9 mouse cellular contexts compared by ENCODE assay signal in the genomic region with DNA sequence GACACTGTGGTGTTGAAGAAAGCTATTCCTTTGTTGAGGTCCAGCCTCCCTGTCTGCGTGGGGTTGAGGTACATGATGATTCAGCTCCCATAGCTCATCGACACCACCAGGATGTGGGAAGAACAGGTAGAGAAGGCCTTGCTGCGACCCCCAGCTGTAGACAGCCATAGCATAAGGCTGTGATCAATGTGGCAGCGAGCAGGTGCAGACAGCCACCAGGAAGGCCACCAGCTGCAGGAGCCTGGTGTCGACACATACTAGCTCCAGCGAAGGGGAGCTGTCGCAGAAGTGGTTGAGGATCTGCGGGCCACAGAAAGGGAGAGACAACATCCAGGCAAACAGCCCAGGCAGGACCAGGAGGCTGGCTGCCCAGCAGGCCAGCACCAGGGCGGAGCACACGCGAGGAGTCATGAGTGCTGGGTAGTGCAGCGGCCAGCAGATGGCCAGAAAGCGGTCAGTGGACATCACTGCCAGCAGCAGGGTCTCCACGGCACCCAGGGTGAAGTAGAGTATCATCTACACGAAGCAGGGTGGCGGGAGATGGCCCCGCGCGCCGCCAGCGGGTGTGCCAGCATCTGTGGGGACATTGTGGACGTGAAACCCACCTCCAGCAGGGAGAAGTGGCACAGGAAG. TPM values are rescaled to one million over a fixed set of nuclear protein-coding genes. Genes with fewer than 3 reads are reported as not detected.
DNase-seq lines count a peak whose midpoint lies in the region; ATAC-seq and TF ChIP-seq lines count a peak whose summit lies in the region.
"Had no signal": no experiment of that assay in that cellular context is flagged by ENCODE, and none has a peak within 500 bp of the region (broad histone marks: within the 10 kb centered on the region; RNA-seq: fewer than 3 reads in every experiment).

No protein-coding gene starts in this region.

- H3K27me3 ChIP-seq in lung, embryonic 16.5 days (ENCODE audit: control insufficient read depth, insufficient read depth, low read depth, low read length) = peaks cover 5% of the 10 kb centered on the region
- no peaks in the 10 kb centered on the region for H3K27me3 ChIP-seq in hindbrain, embryonic 11.5 days (ENCODE audit: control insufficient read depth, insufficient read depth, low read length)
- peaks cover 5% of the 10 kb centered on the region; the same call in 1 of the 2 replicates for H3K27me3 ChIP-seq in liver, embryonic 14.5 days (ENCODE audit: control insufficient read depth, insufficient read depth, low read length)
- H3K27me3 ChIP-seq in stomach, embryonic 16.5 days (ENCODE audit: control insufficient read depth, insufficient read depth, low read length) = no peaks in the 10 kb centered on the region

- WGBS in lung, embryonic 16.5 days = 20% methylated on average over 22 of the region's 22 CpGs
- 29% methylated on average over 22 of the region's 22 CpGs for WGBS in lung, adult 2 months
- 37% methylated on average over 22 of the region's 22 CpGs for WGBS in hindbrain, embryonic 11.5 days
- WGBS in liver, embryonic 14.5 days (ENCODE audit: insufficient replicate concordance) = 32% methylated on average over 20 of the region's 22 CpGs
- 25% methylated on average over 22 of the region's 22 CpGs for WGBS in stomach, embryonic 16.5 days

- TF ChIP-seq CTCF in lung, adult 2 months (IDR thresholded peaks at IDR 0.05; ENCODE audit: insufficient read depth, low read length) = no peak
- peak; percentile 12; the same call in 1 of the 2 replicates for TF ChIP-seq CTCF in liver, embryonic 14.5 days (IDR thresholded peaks at IDR 0.05; ENCODE audit: low read depth)

- TF ChIP-seq EP300 in liver, embryonic 14.5 days (IDR thresholded peaks at IDR 0.05; ENCODE audit: low read depth) = no peak

- no peak overlapping the region for H3K27ac ChIP-seq in lung, embryonic 16.5 days (ENCODE audit: low read length)
- no peak overlapping the region for H3K27ac ChIP-seq in hindbrain, embryonic 11.5 days (ENCODE audit: low read depth, low read length)
- H3K27ac ChIP-seq in liver, embryonic 14.5 days = no peak overlapping the region
- H3K27ac ChIP-seq in stomach, embryonic 16.5 days (ENCODE audit: low read length) = no peak overlapping the region
- H3K27ac ChIP-seq: macrophage had no signal

- TF ChIP-seq POLR2A in lung, adult 2 months (IDR thresholded peaks at IDR 0.05; ENCODE audit: borderline replicate concordance, extremely low read depth, low read depth, low read length) = no peak

- H3K4me2 ChIP-seq in lung, embryonic 16.5 days (ENCODE audit: low read depth, low read length) = peak overlapping the region; percentile 10
- peak overlapping the region; percentile 3; the same call in 1 of the 2 replicates for H3K4me2 ChIP-seq in hindbrain, embryonic 11.5 days (replicated peaks; ENCODE audit: low read depth, low read length)
- H3K4me2 ChIP-seq in liver, embryonic 14.5 days (ENCODE audit: low read depth) = 0 out of 2 replicates have a peak overlapping the region, but pooled peaks have one; percentile 11
- peak overlapping the region; percentile 27; the same call in 1 of the 2 replicates for H3K4me2 ChIP-seq in stomach, embryonic 16.5 days (ENCODE audit: low read depth, low read length)

- H3K36me3 ChIP-seq in lung, embryonic 16.5 days (ENCODE audit: control insufficient read depth, insufficient read depth, low read length) = no peaks in the 10 kb centered on the region
- no peaks in the 10 kb centered on the region for H3K36me3 ChIP-seq in hindbrain, embryonic 11.5 days (ENCODE audit: control insufficient read depth, insufficient read depth, low read length)
- no peaks in the 10 kb centered on the region for H3K36me3 ChIP-seq in liver, embryonic 14.5 days (replicated peaks; ENCODE audit: control insufficient read depth, insufficient read depth, low read depth)
- H3K36me3 ChIP-seq in stomach, embryonic 16.5 days (ENCODE audit: control insufficient read depth, insufficient read depth, low read length) = no peaks in the 10 kb centered on the region

- no peaks in the 10 kb centered on the region for H3K9me3 ChIP-seq in lung, embryonic 16.5 days (ENCODE audit: control insufficient read depth, low read length)
- H3K9me3 ChIP-seq in hindbrain, embryonic 11.5 days (ENCODE audit: control insufficient read depth, low read length) = no peaks in the 10 kb centered on the region
- H3K9me3 ChIP-seq in liver, embryonic 14.5 days (ENCODE audit: control insufficient read depth, low read length) = no peaks in the 10 kb centered on the region
- H3K9me3 ChIP-seq in stomach, embryonic 16.5 days (replicated peaks; ENCODE audit: control insufficient read depth, low read length) = no peaks in the 10 kb centered on the region

- no peak overlapping the region for H3K9ac ChIP-seq in lung, embryonic 16.5 days (ENCODE audit: low read length)
- H3K9ac ChIP-seq in hindbrain, embryonic 11.5 days (ENCODE audit: low read depth, low read length) = no peak overlapping the region
- H3K9ac ChIP-seq in liver, embryonic 14.5 days (replicated peaks) = no peak overlapping the region
- H3K9ac ChIP-seq in stomach, embryonic 16.5 days (ENCODE audit: low read length) = 0 out of 2 replicates have a peak overlapping the region, but pooled peaks have one; percentile 20

- no peak for DNase-seq in lung, adult 2 months
- DNase-seq in hindbrain, embryonic 11.5 days (ENCODE audit: low spot score) = peak; percentile 19
- DNase-seq in liver, embryonic 14.5 days (ENCODE audit: low read depth in 3 of 3, low spot score in 3 of 3) = no peak
- no peak for DNase-seq in cerebellum, adult 11-12 months
- DNase-seq in kidney, adult 11 months = no peak
- DNase-seq: cerebellum, postnatal 36 days had no signal

- H3K4me3 ChIP-seq in lung, embryonic 16.5 days (ENCODE audit: low read length) = peak overlapping the region; percentile 14
- H3K4me3 ChIP-seq in lung, adult 2 months (replicated peaks; ENCODE audit: extremely low read depth, low read depth, low read length) = no peak overlapping the region
- no peak overlapping the region for H3K4me3 ChIP-seq in hindbrain, embryonic 11.5 days (ENCODE audit: low read depth, low read length)
- no peak overlapping the region for H3K4me3 ChIP-seq in liver, embryonic 14.5 days (ENCODE audit: insufficient read depth in 1 of 2, low read depth in 2 of 2, low read length in 2 of 2)
- H3K4me3 ChIP-seq in stomach, embryonic 16.5 days (replicated peaks; ENCODE audit: low read length) = no peak overlapping the region

- peak; percentile 66 for ATAC-seq in lung, embryonic 16.5 days (ENCODE audit: low read depth)
- ATAC-seq in hindbrain, embryonic 11.5 days (ENCODE audit: low FRiP score) = no peak; the same call in 1 of the 2 replicates
- no peak for ATAC-seq in liver, embryonic 14.5 days (ENCODE audit: insufficient read depth)
- ATAC-seq in stomach, embryonic 16.5 days (ENCODE audit: insufficient read depth, low FRiP score) = no peak

- no peaks in the 10 kb centered on the region for H3K4me1 ChIP-seq in lung, embryonic 16.5 days (replicated peaks; ENCODE audit: control insufficient read depth, insufficient read depth, low read length)
- H3K4me1 ChIP-seq in lung, adult 2 months (ENCODE audit: control insufficient read depth, insufficient read depth, low read length) = no peaks in the 10 kb centered on the region
- H3K4me1 ChIP-seq in hindbrain, embryonic 11.5 days (replicated peaks; ENCODE audit: control insufficient read depth, insufficient read depth, low read length) = no peaks in the 10 kb centered on the region
- H3K4me1 ChIP-seq in liver, embryonic 14.5 days (replicated peaks; ENCODE audit: control insufficient read depth in 2 of 2, insufficient read depth in 2 of 2, low read length in 1 of 2) = no peaks in the 10 kb centered on the region
- H3K4me1 ChIP-seq in stomach, embryonic 16.5 days (ENCODE audit: control insufficient read depth, insufficient read depth, low read length) = peaks cover 3% of the 10 kb centered on the region; the same call in 1 of the 2 replicates

RNA-seq across cellular contexts. Expression of gene Nlrp12, which starts 15.0 kb away (rescaled TPM):
- 0.03 TPM in 2 replicates for polyA plus RNA-seq in lung, embryonic 16.5 days (2015; fragmentation: Nextera tagmentation; extraction: Ambion mirVana)
- 0.25 and 0.50 TPM in 2 replicates for polyA plus RNA-seq in lung, adult 2 months (2012; rRNA removed)
- 0.05 TPM in 1 of 2 replicates, not detected in the other for polyA plus RNA-seq in hindbrain, embryonic 11.5 days (2014; fragmentation: Nextera tagmentation; extraction: Ambion mirVana)
- polyA plus RNA-seq in liver, embryonic 14.5 days (2012; rRNA removed) = 0.02 and 0.04 TPM in 2 replicates
- polyA plus RNA-seq in liver, embryonic 14.5 days (2014; fragmentation: Nextera tagmentation; extraction: Ambion mirVana) = 0.05 and 0.08 TPM in 2 replicates
- 0.05 and 0.15 TPM in 2 replicates for polyA plus RNA-seq in stomach, embryonic 16.5 days (2015; fragmentation: Nextera tagmentation; extraction: Ambion mirVana)

RNA-seq across cellular contexts. Expression of gene Myadm, which starts 24.4 kb away (rescaled TPM):
- polyA plus RNA-seq in lung, embryonic 16.5 days (2015; fragmentation: Nextera tagmentation; extraction: Ambion mirVana) = 142 and 151 TPM in 2 replicates
- 429 and 524 TPM in 2 replicates for polyA plus RNA-seq in lung, adult 2 months (2012; rRNA removed)
- polyA plus RNA-seq in hindbrain, embryonic 11.5 days (2014; fragmentation: Nextera tagmentation; extraction: Ambion mirVana) = 41.3 and 44.3 TPM in 2 replicates
- 21.5 and 27.0 TPM in 2 replicates for polyA plus RNA-seq in liver, embryonic 14.5 days (2012; rRNA removed)
- polyA plus RNA-seq in liver, embryonic 14.5 days (2014; fragmentation: Nextera tagmentation; extraction: Ambion mirVana) = 23.1 and 24.9 TPM in 2 replicates
- polyA plus RNA-seq in stomach, embryonic 16.5 days (2015; fragmentation: Nextera tagmentation; extraction: Ambion mirVana) = 170 and 217 TPM in 2 replicates

RNA-seq across cellular contexts. Expression of gene Prkcg, which starts 24.5 kb away (rescaled TPM):
- polyA plus RNA-seq in lung, embryonic 16.5 days (2015; fragmentation: Nextera tagmentation; extraction: Ambion mirVana) = 0.24 and 0.58 TPM in 2 replicates
- 5.6 and 5.9 TPM in 2 replicates for polyA plus RNA-seq in lung, adult 2 months (2012; rRNA removed)
- polyA plus RNA-seq in hindbrain, embryonic 11.5 days (2014; fragmentation: Nextera tagmentation; extraction: Ambion mirVana) = 0.15 and 0.65 TPM in 2 replicates
- polyA plus RNA-seq in liver, embryonic 14.5 days (2012; rRNA removed) = 0.05 and 0.06 TPM in 2 replicates
- not detected in 2 replicates for polyA plus RNA-seq in liver, embryonic 14.5 days (2014; fragmentation: Nextera tagmentation; extraction: Ambion mirVana)
- polyA plus RNA-seq in stomach, embryonic 16.5 days (2015; fragmentation: Nextera tagmentation; extraction: Ambion mirVana) = 0.32 and 1.1 TPM in 2 replicates
